Mouse (Mus musculus) intestine, postnatal 0 days (tissue): ENCODE measurements around the gene Sestd1. TPM values are rescaled to one million over a fixed set of nuclear protein-coding genes. Genes with fewer than 3 reads are reported as not detected.

Experiments used
- ATAC-seq: fragments of 200-750 bp; cut with Nextera tagmentation; 2 replicates; pipeline ENCODE4 v1.8.0; 2017; ENCODE audit warnings: mild to moderate bottlenecking, moderate TSS enrichment, moderate library complexity
- H3K27ac ChIP-seq: fragments of 300-500 bp; sonication (generic); 2 replicates; pipeline ENCODE4 v1.5.1; 2014; ENCODE audit warnings: mild to moderate bottlenecking, low read depth, low read length, moderate library complexity
- H3K27me3 ChIP-seq: fragments of 300-500 bp; sonication (generic); replicated peaks from 2 replicates; pipeline ENCODE4 v1.6.1; 2014; ENCODE audit warnings: low read length, mixed read lengths; ENCODE audit not compliant: control insufficient read depth, insufficient read depth
- H3K36me3 ChIP-seq: fragments of 300-500 bp; sonication (generic); 2 replicates; pipeline ENCODE4 v1.6.1; 2014; ENCODE audit warnings: mild to moderate bottlenecking, moderate library complexity; ENCODE audit not compliant: control insufficient read depth, insufficient read depth
- H3K4me1 ChIP-seq: fragments of 300-500 bp; sonication (generic); replicated peaks from 2 replicates; pipeline ENCODE4 v1.6.1; 2014; ENCODE audit warnings: antibody characterized with exemption, low read length, mixed read lengths; ENCODE audit not compliant: control insufficient read depth, insufficient read depth
- H3K4me2 ChIP-seq: fragments of 300-500 bp; sonication (generic); replicated peaks from 2 replicates; pipeline ENCODE4 v1.6.1; 2014; ENCODE audit warnings: low read depth, mild to moderate bottlenecking, moderate library complexity
- H3K4me3 ChIP-seq: fragments of 300-500 bp; sonication (generic); 2 replicates; pipeline ENCODE4 v1.5.1; 2014; ENCODE audit warnings: low read depth, low read length
- H3K9ac ChIP-seq: fragments of 300-500 bp; sonication (generic); 2 replicates; pipeline ENCODE4 v1.6.1; 2014; ENCODE audit warnings: mild to moderate bottlenecking, low read depth, low read length
- H3K9me3 ChIP-seq: fragments of 300-500 bp; sonication (generic); 2 replicates; pipeline ENCODE4 v1.6.1; 2016; ENCODE audit warnings: mixed run types; ENCODE audit not compliant: control insufficient read depth
- CTCF ChIP-seq: sonication (generic); IDR thresholded peaks from 2 replicates; pipeline ENCODE4 v1.5.1; 2016; ENCODE audit warnings: low read depth, mild to moderate bottlenecking, control low read depth, antibody characterized with exemption, moderate library complexity
- WGBS: fragments of 180-500 bp; shearing (Covaris S2); extraction: QIAGEN DNeasy Blood & Tissue Kit; methylation state at CpG from one replicate; pipeline ENCODE4 v1.1.7; 2014; 5-methylcytosine and 5-hydroxymethylcytosine counted together
- polyA plus RNA-seq: library from polyadenylated mRNA; unstranded; fragments of >200 nt; fragmentation: Nextera tagmentation; extraction: Ambion mirVana; gene quantifications from 2 replicates; pipeline ENCODE4 v1.2.1, GENCODE M21; 2015

Sestd1 gene
- polyA plus RNA-seq, 1 experiment from 2014 or later = 10.8 TPM

DNA sequence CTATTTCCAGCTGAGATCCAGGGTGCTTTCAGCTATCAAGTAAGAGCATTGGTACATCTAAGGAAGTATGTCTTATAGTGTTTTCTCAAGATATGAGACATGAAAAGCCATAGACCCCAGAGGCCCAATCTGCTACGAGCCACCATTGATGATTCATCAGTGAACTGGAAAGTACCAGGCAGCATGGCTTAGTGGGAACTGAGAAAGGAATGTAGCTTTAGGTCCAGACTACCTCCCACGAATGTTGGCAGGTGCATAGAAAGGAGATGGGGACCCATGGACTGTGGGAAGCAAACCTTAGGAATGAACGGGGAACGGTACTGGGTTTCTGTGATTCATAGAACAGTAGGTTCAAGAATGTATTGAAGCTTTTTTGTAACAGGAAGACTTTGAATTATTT lies 114.0 kb downstream of the Sestd1 start:
- no peak for TF ChIP-seq CTCF
- ATAC-seq = no peak
- WGBS = 80% methylated on average over 4 of the region's 4 CpGs
- Histone ChIP-seq H3K27ac (no peak overlapping the region), H3K9me3 (no peaks in the 10 kb centered on the region), H3K27me3 (no peaks in the 10 kb centered on the region), H3K9ac (no peak overlapping the region), H3K4me3 (no peak overlapping the region), H3K4me1 (no peaks in the 10 kb centered on the region), H3K4me2 (no peak overlapping the region), H3K36me3 (no peaks in the 10 kb centered on the region)

GRCm38 (mm10) chr2:77164662-77165061 lies 115.7 kb downstream of the Sestd1 start:
- Histone ChIP-seq H3K4me2 (no peak overlapping the region), H3K27me3 (no peaks in the 10 kb centered on the region), H3K36me3 (no peaks in the 10 kb centered on the region), H3K27ac (no peak overlapping the region), H3K4me3 (no peak overlapping the region), H3K9ac (no peak overlapping the region), H3K4me1 (no peaks in the 10 kb centered on the region), H3K9me3 (no peaks in the 10 kb centered on the region)
- 86% methylated on average over 3 of the region's 3 CpGs for WGBS
- no peak for TF ChIP-seq CTCF
- no peak for ATAC-seq

DNA sequence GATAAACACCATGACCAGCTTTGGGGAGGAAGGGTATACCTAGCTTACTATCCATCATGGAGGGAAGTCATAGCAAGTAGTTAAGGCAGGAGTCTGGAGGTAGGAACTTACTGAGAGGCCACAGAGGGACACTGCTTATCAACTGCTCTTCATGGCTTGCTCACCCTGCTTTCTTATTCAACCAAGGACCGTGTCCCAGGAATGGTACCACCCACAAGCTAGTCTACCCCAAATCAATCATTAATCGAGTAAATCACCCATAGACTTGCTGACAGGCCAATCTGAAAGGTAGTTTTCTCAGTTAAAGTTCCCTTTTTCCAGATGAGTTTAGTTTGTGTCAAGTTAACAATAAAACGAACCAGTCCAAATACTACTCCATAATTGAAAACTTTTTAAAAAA lies 117.0 kb downstream of the Sestd1 start:
- H3K4me2 ChIP-seq = no peak overlapping the region
- no peaks in the 10 kb centered on the region for H3K36me3 ChIP-seq
- TF ChIP-seq CTCF = no peak
- H3K9me3 ChIP-seq = no peaks in the 10 kb centered on the region
- no peak overlapping the region for H3K27ac ChIP-seq
- ATAC-seq = no peak
- no peak overlapping the region for H3K4me3 ChIP-seq
- H3K4me1 ChIP-seq = no peaks in the 10 kb centered on the region
- no peaks in the 10 kb centered on the region for H3K27me3 ChIP-seq
- WGBS = 67% methylated on average over 3 of the region's 3 CpGs
- H3K9ac ChIP-seq = no peak overlapping the region

DNA sequence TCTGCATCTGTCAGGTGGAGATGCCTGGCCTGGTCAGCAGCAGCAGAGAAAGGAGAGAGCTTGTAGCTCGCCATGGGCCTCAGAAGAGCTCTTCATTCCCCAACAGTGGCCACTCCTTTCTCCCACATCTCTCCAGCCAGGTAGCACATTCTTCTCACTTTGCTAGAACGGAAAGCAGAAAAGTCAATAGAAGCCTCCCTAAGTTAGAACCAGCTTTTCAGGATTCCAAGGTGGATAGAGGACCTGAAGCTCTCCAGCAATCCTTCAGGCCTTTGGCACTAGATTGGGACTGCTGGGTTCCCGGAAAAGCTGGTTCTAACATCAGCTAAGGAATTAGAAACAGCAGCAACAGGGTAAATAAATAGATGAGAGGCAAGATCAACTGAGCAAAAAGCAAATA lies 118.3 kb downstream of the Sestd1 start:
- Histone ChIP-seq H3K27me3 (no peaks in the 10 kb centered on the region), H3K36me3 (no peaks in the 10 kb centered on the region), H3K4me2 (no peak overlapping the region), H3K27ac (no peak overlapping the region), H3K9me3 (no peaks in the 10 kb centered on the region), H3K4me3 (no peak overlapping the region), H3K9ac (no peak overlapping the region), H3K4me1 (no peaks in the 10 kb centered on the region)
- no peak for ATAC-seq
- WGBS = 54% methylated on average over 3 of the region's 3 CpGs
- TF ChIP-seq CTCF = no peak

GRCm38 (mm10) chr2:77157546-77157945 lies 122.8 kb downstream of the Sestd1 start:
- Histone ChIP-seq H3K27ac (no peak overlapping the region), H3K4me2 (no peak overlapping the region), H3K4me3 (no peak overlapping the region), H3K36me3 (no peaks in the 10 kb centered on the region), H3K9me3 (no peaks in the 10 kb centered on the region), H3K9ac (no peak overlapping the region), H3K4me1 (no peaks in the 10 kb centered on the region), H3K27me3 (no peaks in the 10 kb centered on the region)
- no peak for ATAC-seq
- TF ChIP-seq CTCF = no peak
- WGBS = 88% methylated on average over 4 of the region's 4 CpGs

GRCm38 (mm10) chr2:77154080-77154479 lies 126.3 kb downstream of the Sestd1 start:
- Histone ChIP-seq H3K27ac (no peak overlapping the region), H3K9me3 (no peaks in the 10 kb centered on the region), H3K4me1 (no peaks in the 10 kb centered on the region), H3K36me3 (no peaks in the 10 kb centered on the region), H3K4me3 (no peak overlapping the region), H3K27me3 (no peaks in the 10 kb centered on the region), H3K4me2 (no peak overlapping the region), H3K9ac (no peak overlapping the region)
- WGBS = 42% methylated on average over 4 of the region's 4 CpGs
- no peak for ATAC-seq
- no peak for TF ChIP-seq CTCF

DNA sequence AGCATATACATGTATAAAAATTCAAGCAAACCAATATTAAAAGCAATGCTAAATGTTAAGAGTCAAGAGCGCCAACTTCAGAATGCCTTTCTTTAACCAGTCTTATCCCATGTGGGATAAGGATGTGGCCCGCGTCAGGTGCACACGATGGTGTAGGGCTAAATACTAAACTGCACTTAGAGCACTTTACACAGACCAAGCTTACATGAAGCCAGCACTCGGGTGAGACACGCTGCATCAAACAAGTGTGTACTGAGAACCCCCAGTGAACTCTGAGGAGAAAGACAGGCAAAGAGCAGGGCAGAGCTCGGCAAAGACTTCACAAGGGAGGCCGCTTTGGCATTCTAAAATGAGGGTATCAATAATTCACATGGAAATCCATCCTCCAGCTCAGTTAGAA lies 129.1 kb downstream of the Sestd1 start:
- Histone ChIP-seq H3K9ac (no peak overlapping the region), H3K36me3 (no peaks in the 10 kb centered on the region), H3K27ac (no peak overlapping the region), H3K27me3 (no peaks in the 10 kb centered on the region), H3K4me3 (no peak overlapping the region), H3K4me1 (no peaks in the 10 kb centered on the region), H3K9me3 (no peaks in the 10 kb centered on the region), H3K4me2 (no peak overlapping the region)
- WGBS = 93% methylated on average over 8 of the region's 8 CpGs
- no peak for TF ChIP-seq CTCF
- no peak for ATAC-seq
